8 mouse cellular contexts compared by ENCODE assay signal in genomic region chr16:13109990-13110595, GRCm38 (mm10). TPM values are rescaled to one million over a fixed set of nuclear protein-coding genes. Genes with fewer than 3 reads are reported as not detected.
DNase-seq lines count a peak whose midpoint lies in the region; ATAC-seq and TF ChIP-seq lines count a peak whose summit lies in the region.

No protein-coding gene starts in this region.

- H3K4me2 ChIP-seq in neural tube, embryonic 11.5 days (ENCODE audit: low read depth) = peak overlapping the region; percentile 69
- peak overlapping the region; percentile 74 for H3K4me2 ChIP-seq in embryonic facial prominence, embryonic 13.5 days
- H3K4me2 ChIP-seq in intestine, postnatal 0 days (replicated peaks; ENCODE audit: low read depth) = peak overlapping the region; percentile 89

- TF ChIP-seq POLR2A in olfactory bulb, adult 2 months (IDR thresholded peaks at IDR 0.05; ENCODE audit: insufficient read depth, low read depth, low read length) = no peak; the same call in 1 of the 2 replicates

- no peaks in the 10 kb centered on the region for H3K27me3 ChIP-seq in neural tube, embryonic 11.5 days (ENCODE audit: control insufficient read depth, insufficient read depth, low read length)
- H3K27me3 ChIP-seq in embryonic facial prominence, embryonic 13.5 days = no peaks in the 10 kb centered on the region
- no peaks in the 10 kb centered on the region for H3K27me3 ChIP-seq in intestine, postnatal 0 days (replicated peaks; ENCODE audit: control insufficient read depth, insufficient read depth, low read length)

- peak overlapping the region; percentile 69 for H3K4me3 ChIP-seq in neural tube, embryonic 11.5 days (ENCODE audit: low read depth, low read length)
- H3K4me3 ChIP-seq in embryonic facial prominence, embryonic 13.5 days = peak overlapping the region; percentile 75
- peak overlapping the region; percentile 82 for H3K4me3 ChIP-seq in intestine, postnatal 0 days (ENCODE audit: low read depth, low read length)
- H3K4me3 ChIP-seq in olfactory bulb, adult 2 months (ENCODE audit: insufficient read depth, low read depth, low read length) = peak overlapping the region; percentile 64

- H3K36me3 ChIP-seq in neural tube, embryonic 11.5 days (ENCODE audit: control insufficient read depth, insufficient read depth, low read length) = peaks cover 4% of the 10 kb centered on the region; the same call in 1 of the 2 replicates
- peaks cover 29% of the 10 kb centered on the region for H3K36me3 ChIP-seq in embryonic facial prominence, embryonic 13.5 days
- peaks cover 12% of the 10 kb centered on the region for H3K36me3 ChIP-seq in intestine, postnatal 0 days (ENCODE audit: control insufficient read depth, insufficient read depth)

- peak overlapping the region; percentile 66 for H3K27ac ChIP-seq in neural tube, embryonic 11.5 days (ENCODE audit: low read depth, low read length)
- peak overlapping the region; percentile 87 for H3K27ac ChIP-seq in embryonic facial prominence, embryonic 13.5 days
- H3K27ac ChIP-seq in intestine, postnatal 0 days (ENCODE audit: low read depth, low read length) = peak overlapping the region; percentile 90
- peak overlapping the region; percentile 40 for H3K27ac ChIP-seq in olfactory bulb, adult 2 months (ENCODE audit: insufficient read depth, low read depth, low read length)

- peak; percentile 71 for ATAC-seq in neural tube, embryonic 11.5 days (ENCODE audit: insufficient read depth, low FRiP score, low TSS enrichment)
- ATAC-seq in embryonic facial prominence, embryonic 13.5 days (ENCODE audit: insufficient number of reproducible peaks, insufficient read depth, low FRiP score, low TSS enrichment, low read depth) = peak; percentile 70
- ATAC-seq in intestine, postnatal 0 days = peak; percentile 70

- H3K9me3 ChIP-seq in neural tube, embryonic 11.5 days (ENCODE audit: control insufficient read depth, low read length) = no peaks in the 10 kb centered on the region
- no peaks in the 10 kb centered on the region for H3K9me3 ChIP-seq in embryonic facial prominence, embryonic 13.5 days
- H3K9me3 ChIP-seq in intestine, postnatal 0 days (ENCODE audit: control insufficient read depth) = no peaks in the 10 kb centered on the region

- peak overlapping the region; percentile 90 for H3K9ac ChIP-seq in neural tube, embryonic 11.5 days (ENCODE audit: low read length)
- H3K9ac ChIP-seq in embryonic facial prominence, embryonic 13.5 days = peak overlapping the region; percentile 94
- peak overlapping the region; percentile 95 for H3K9ac ChIP-seq in intestine, postnatal 0 days (ENCODE audit: low read depth, low read length)

- H3K4me1 ChIP-seq in neural tube, embryonic 11.5 days (ENCODE audit: control insufficient read depth, insufficient read depth, low read length) = peaks cover 7% of the 10 kb centered on the region; the same call in 1 of the 2 replicates
- H3K4me1 ChIP-seq in embryonic facial prominence, embryonic 13.5 days = peaks cover 7% of the 10 kb centered on the region
- H3K4me1 ChIP-seq in intestine, postnatal 0 days (replicated peaks; ENCODE audit: control insufficient read depth, insufficient read depth, low read length) = peaks cover 6% of the 10 kb centered on the region; the same call in 1 of the 2 replicates
- H3K4me1 ChIP-seq in olfactory bulb, adult 2 months (ENCODE audit: control insufficient read depth, insufficient read depth, low read length) = no peaks in the 10 kb centered on the region

- no peak for DNase-seq in neural tube, embryonic 11.5 days (ENCODE audit: low spot score)
- no peak for DNase-seq in neural tube, embryonic 10.5 days (ENCODE audit: extremely low spot score, low spot score)
- no peak for DNase-seq in B cell, adult 2 months
- DNase-seq in gastrocnemius, adult 8-10 months (ENCODE audit: low spot score in 2 of 2) = no peak
- no peak for DNase-seq in ovary, adult 18-20 months (ENCODE audit: low spot score)

- TF ChIP-seq CTCF in intestine, postnatal 0 days (IDR thresholded peaks at IDR 0.05; ENCODE audit: low read depth) = 0 out of 2 replicates have a peak, but pooled peaks have one; percentile 39
- TF ChIP-seq CTCF in olfactory bulb, adult 2 months (IDR thresholded peaks at IDR 0.05; ENCODE audit: insufficient read depth, low read depth, low read length) = no peak

- WGBS in neural tube, embryonic 11.5 days = 1% methylated on average over 32 of the region's 32 CpGs
- WGBS in embryonic facial prominence, embryonic 13.5 days = under 1% methylated on average over 32 of the region's 32 CpGs
- under 1% methylated on average over 32 of the region's 32 CpGs for WGBS in intestine, postnatal 0 days
- 1% methylated on average over 32 of the region's 32 CpGs for WGBS in olfactory bulb, adult 2 months

RNA-seq across cellular contexts. Expression of gene Ercc4, which starts 0.6 kb away (rescaled TPM):
- 14.3 and 14.8 TPM in 2 replicates for polyA plus RNA-seq in neural tube, embryonic 11.5 days (2014; fragmentation: Nextera tagmentation; extraction: Ambion mirVana)
- polyA plus RNA-seq in embryonic facial prominence, embryonic 13.5 days (2015; fragmentation: Nextera tagmentation; extraction: Ambion mirVana) = 12.9 and 14.8 TPM in 2 replicates
- 4.5 and 5.5 TPM in 2 replicates for polyA plus RNA-seq in intestine, postnatal 0 days (2015; fragmentation: Nextera tagmentation; extraction: Ambion mirVana)
- polyA plus RNA-seq in olfactory bulb, adult 2 months (2012; ENCODE audit: insufficient read depth, insufficient read length, low replicate concordance, missing spikeins) = not detected in 2 replicates
- total RNA-seq in gastrocnemius, adult 8-10 months (2022) = 1 to 10 TPM; 4.2 to 5.5 (median 5.0) TPM

Comparison
In these comparisons a context has a peak if more than half of its experiments do, and no peak if none do; other contexts are left out.
1. H3K27ac ChIP-seq: peak in every context shown above with its lines; median percentile 90 in intestine, postnatal 0 days; 87 in embryonic facial prominence, embryonic 13.5 days; 66 in neural tube, embryonic 11.5 days; 40 in olfactory bulb, adult 2 months.